Mouse (Mus musculus) spleen, postnatal 14 days (tissue): ENCODE measurements around the gene Slc36a3.
"Not testable (repeated sequence)": the region's sequence is repeated elsewhere in the genome, so short reads cannot be mapped to it uniquely, and the experiment has no call there.

ENCODE experiments used
- DNase-seq, 2 experiments: peaks; one replicate each; pipeline ENCODE4 v3.0.0; 2021 to 2022; ENCODE audit warnings: low spot score in 2 of 2

Slc36a3 gene

DNA sequence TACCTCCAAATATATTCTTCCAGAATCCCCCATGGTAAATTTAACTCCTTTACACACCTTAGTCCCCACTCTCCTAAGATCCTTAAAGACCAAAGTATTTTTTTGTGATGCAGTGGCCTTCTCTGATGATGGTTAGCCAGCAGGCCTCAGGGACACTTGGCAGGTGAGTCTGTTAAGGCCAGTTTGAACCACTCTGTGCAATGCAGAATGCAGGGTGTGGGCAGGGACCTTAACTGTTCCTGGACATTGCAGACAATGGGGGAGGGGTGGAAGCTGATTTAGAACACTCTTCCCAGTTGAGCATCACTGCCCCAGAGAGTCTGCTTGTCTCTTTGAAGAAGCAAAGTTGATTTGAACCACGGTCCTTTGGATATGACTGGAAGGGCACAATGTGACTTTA, 4.7 kb downstream of the Slc36a3 start:
- DNase-seq = no peak

DNA sequence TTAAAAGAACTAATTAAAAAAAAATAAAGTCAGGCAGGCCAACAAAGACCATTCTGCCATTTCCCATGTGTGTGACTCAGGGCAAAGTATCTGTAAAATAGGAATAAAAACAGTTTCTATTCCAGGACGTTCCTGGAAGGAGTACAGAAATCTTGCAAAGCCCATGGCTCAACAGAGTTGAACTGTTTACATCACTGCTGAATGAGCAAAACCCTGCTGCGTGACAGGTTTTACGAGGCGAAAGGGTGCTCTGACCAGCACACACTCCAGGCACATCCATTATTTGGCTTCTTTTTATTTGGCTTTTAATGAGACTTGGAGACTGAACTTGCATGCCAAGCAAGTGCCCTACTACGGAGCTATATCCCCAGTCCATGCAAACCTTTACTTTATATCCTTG, 7.5 kb downstream of the Slc36a3 start:
- no peak for DNase-seq

DNA sequence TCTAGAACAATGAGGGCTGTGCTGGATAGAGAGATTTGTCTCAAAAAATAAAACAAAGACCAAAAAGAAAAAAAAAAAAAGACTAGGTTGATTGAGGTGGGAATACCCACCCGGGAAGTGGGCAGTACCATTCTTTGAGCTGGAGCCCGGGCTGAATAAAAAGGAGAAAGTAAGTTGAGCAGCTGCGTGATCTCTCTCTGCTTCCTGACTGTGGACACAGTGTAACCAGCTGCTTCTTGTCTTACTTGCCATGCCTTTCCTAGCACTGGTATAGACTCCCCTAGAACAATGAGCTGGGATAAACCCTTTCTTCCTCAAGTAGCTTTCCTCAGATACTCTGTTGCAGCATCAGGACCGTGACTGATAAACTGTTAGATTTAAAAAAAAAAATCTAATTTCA, 10.0 kb downstream of the Slc36a3 start:
- DNase-seq = no peak

DNA sequence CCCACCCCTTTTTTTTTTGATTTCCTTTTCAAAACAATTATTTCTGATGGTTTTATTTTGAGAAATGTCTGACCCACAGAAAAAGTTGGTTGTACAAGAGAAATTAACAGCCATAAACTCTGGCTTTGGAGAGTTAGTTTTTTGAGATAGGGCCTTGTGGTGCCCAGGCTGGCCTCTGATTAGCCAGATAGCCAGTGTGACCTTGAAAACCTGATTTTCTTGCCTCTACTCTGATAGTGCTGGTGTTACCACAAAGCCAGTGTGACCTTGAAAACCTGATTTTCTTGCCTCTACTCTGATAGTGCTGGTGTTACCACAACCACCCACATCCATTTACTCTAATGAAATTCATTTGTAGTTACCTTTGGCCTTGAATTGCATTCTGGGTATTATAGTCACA, 13.9 kb downstream of the Slc36a3 start:
- DNase-seq = no peak

DNA sequence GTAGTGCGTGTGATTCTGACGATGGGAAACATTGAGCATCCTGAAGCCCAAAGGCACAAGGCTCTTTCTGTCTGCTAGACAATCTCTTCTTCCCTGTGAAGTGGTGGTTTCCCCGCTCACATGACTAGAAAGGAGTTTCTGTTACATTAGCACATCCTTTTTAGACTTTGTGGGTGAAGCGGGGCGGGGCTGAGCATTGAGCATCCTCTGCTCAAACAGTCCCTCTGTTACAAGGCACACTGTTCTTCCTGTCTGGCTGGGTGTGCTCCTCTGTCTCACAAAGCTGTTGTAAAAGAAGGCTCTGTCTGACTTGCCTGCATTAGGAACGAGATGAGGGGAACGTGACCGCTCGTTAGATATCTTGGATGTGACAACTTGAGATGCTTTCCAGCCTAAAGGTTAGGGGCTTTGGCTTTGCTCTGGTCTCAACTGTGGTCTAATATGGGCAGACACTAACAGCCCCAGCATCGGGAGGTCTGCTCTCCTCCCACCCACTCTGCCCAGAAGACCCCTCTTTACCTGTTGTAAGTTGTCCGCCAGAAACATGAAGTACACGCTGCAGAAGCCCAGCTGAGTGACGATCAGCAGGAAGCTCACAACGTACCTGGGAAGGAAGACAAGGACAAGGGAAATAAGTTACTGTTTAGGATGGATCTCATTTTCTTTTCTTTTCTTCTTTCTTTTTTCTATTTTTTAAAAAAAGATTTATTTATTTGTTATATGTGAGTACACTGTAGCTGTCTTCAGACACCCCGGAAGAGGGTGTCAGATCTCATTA, 14.5 kb downstream of the Slc36a3 start:
- DNase-seq = peak; percentile 44 to 52

- no peak for DNase-seq
These were observed 16.6 kb downstream of the Slc36a3 start for GRCm38 (mm10) chr11:55134871-55135270.

DNA sequence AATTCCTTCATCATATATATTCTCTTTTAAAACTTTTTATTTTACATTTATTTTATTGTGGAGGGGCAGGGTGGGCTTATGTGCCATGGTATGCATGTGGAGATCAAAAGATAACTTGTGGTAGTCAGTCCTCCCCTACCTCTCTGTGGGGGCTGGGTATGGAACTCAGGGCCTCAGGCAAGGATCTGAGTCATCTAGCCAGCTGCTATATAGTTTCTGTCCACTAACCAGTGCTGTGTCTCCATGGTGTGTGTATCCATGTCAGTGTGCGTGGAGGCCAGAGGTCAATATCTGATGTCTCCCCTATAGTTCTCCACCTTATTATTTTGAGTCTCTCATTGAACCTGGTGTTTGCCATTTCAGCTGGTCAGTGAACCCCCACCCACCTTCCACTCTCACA, 17.1 kb downstream of the Slc36a3 start:
- no peak for DNase-seq

- DNase-seq = no peak
These were observed 18.3 kb downstream of the Slc36a3 start for GRCm38 (mm10) chr11:55133204-55133603.

GRCm38 (mm10) chr11:55131946-55132345, 19.6 kb downstream of the Slc36a3 start:
- DNase-seq = no peak

- DNase-seq = peak; percentile 19 to 46
These were observed 20.3 kb downstream of the Slc36a3 start for GRCm38 (mm10) chr11:55131077-55131742.

DNA sequence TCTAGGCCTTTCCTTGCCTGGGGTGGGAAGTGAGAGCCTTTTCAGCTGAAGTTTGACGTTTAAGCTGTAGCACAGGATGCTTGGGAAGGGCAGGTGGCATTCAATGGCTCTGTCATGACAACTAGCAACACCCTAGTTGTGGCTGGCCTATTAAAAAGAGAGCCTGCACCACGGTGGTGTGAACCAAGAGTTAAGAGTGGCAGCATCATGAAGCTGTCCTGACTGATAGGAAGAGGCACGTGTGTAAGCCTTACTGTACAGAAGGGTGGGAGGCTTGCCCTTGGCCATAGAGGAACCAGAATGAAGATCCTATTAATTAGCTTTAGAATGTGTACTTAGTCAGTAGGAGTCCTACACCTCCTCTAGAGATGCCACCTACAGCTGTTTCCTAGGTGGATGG, 23.1 kb downstream of the Slc36a3 start:
- DNase-seq = no peak

DNA sequence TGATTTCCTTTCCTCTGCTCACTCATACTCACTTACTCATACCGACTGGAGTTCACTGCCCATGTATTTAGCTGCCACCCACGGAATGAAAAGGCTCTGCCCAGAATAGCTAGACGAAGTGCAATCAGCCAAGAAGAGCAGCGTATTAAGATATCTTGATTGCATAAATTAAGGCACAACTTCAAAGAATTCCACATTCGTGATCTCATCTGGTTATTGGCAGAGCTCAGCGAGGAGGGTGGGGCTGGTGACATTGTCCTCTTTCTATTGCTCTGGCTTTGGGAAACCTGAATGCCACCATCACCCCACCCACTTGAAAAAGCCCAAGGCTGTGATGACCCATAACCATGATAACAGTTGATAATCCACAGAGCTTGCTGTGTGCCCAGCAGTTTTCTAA, 23.6 kb downstream of the Slc36a3 start:
- no peak for DNase-seq

- DNase-seq = no peak
These were observed 24.8 kb downstream of the Slc36a3 start for GRCm38 (mm10) chr11:55126663-55127062.

- DNase-seq = no peak
These were observed 30.1 kb downstream of the Slc36a3 start for GRCm38 (mm10) chr11:55121430-55121829.

DNA sequence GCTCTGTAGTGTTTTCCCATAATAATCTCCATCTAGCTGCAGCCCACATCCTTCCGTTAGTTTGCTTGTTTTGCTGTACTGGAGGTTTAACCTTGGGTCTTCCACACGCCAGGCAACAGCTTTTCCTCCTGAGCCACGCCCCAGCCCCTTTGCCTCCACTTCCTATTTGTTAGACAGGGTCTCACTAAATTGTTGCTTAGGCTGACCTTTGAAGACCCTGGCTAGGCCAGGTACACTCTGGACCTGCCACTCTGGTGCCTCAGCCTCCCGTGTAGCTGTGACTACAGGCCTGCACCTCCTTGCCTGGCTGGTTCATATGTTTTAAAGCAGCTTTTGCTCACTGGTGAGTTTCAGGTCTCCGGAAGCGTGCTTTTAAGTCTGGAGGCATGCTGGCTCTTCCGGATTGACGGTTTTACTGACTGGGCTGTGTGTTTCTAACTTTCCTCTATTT, 30.7 kb downstream of the Slc36a3 start:
- peak in 1 of 2 experiments; percentile 9 for DNase-seq

DNA sequence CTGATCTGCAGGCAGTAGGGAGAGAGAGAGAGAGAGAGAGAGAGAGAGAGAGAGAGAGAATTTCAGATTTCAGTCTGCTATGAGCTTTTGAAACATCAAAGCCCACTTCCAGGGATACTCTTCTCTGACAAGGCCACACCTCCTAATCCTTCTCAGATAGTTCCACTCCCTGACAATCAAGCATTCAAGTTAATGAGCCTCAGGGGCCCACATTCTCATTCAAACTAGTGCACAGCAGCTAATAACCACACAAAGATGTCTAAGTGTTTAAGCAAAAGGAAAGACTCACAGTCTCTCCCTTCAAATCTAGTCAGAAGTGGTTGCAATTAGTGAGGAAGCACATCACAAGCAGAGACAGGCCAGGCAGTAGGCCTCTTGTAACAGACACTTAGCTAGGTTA, 31.2 kb downstream of the Slc36a3 start:
- no peak for DNase-seq

DNA sequence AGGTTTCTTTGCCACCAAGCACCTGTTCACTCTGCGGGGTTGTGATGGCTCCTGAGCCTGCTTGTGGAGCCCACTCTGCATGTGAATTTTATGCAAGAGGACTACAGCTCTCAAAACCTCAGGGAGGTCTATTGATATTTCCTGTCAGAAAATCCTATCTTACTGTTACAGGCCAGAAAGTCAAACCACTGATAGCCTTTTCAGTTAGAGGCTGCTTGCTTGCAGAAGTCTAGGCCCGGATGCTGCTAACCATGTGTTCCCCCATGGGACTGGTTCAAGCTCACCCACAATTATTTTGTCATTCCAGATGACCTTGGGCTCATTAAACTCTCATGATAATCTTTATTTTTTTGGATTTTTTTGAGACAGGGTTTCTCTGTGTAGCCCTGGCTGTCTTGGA, 34.5 kb downstream of the Slc36a3 start:
- DNase-seq = no peak

GRCm38 (mm10) chr11:55116004-55116403, 35.5 kb downstream of the Slc36a3 start:
- no peak for DNase-seq

GRCm38 (mm10) chr11:55114291-55114690, 37.2 kb downstream of the Slc36a3 start:
- no peak for DNase-seq

- DNase-seq = not testable (repeated sequence)
These were observed 37.7 kb downstream of the Slc36a3 start for GRCm38 (mm10) chr11:55113861-55114250.

- peak in 1 of 2 experiments; percentile 37 for DNase-seq
These were observed 38.2 kb downstream of the Slc36a3 start for GRCm38 (mm10) chr11:55113209-55113860.

DNA sequence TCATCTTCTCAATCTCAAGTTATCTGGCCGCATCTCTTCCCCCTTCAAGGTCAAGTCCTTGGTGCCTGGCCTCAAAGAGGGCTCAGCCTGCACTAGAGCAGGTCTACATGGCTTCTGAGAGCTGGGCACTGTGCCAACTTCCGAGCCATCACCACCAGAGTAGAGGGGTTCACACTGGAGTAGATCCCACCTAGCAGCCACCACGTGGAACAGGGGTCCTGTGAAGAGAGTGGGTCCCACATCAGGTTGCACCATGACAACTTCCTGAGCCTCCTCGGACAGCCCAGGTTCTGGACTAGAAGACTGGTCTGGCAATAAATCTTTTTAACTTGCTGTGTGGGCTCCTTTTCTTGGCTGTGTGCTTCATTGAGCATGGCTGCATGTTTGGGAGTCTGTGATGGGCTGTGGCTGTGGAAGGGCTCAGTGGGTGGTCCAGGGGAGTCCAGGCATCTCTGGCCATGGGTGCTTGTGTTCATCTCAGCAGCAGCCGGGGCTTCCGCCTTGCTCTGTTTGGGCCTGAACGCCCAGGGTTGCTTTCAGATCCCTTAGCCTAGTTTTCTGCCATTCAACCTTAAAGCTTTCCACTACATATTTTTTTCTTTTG, 40.8 kb downstream of the Slc36a3 start:
- no peak for DNase-seq
